Mouse (Mus musculus): ENCODE measurements around the gene Gnb4. TPM values are rescaled to one million over a fixed set of nuclear protein-coding genes. Genes with fewer than 3 reads are reported as not detected.

The Gnb4 gene
- total and polyA plus RNA-seq, 3 experiments: 0.38 to 5.0 (median 0.41) TPM

GRCm38 (mm10) chr3:32617053-32617642 lies 763 bp upstream of the Gnb4 start:
- no peaks in the 10 kb centered on the region for H3K9me3 ChIP-seq (replicated peaks; ENCODE audit: low read length)

GRCm38 (mm10) chr3:32616006-32616330 lies 417 bp downstream of the Gnb4 start:
- peak overlapping the region; percentile 10 for H3K9ac ChIP-seq (ENCODE audit: insufficient read depth, low read depth)
- peaks cover 6 to 11% of the 10 kb centered on the region in 2 experiments; a peak in 3 of 4 replicates for H3K4me1 ChIP-seq (ENCODE audit: control insufficient read depth in 1 of 2, insufficient read depth in 2 of 2)
- H3K4me2 ChIP-seq (ENCODE audit: insufficient read depth, low read depth, poor library complexity, severe bottlenecking): peak overlapping the region; percentile 95
- no peaks in the 10 kb centered on the region for H3K9me3 ChIP-seq (replicated peaks; ENCODE audit: low read length)
- dilution Hi-C loops (cut with MboI; ENCODE audit: extremely low pct_ligation_motif_present, extremely low pct_unique_long_range_greater_than_20kb, low sequenced_read_pairs) (no loop called here), in situ Hi-C loops (cut with MboI; ENCODE audit: low pct_ligation_motif_present, low pct_unique_long_range_greater_than_20kb, low sequenced_read_pairs) (no loop called here)
- no peak for DNase-seq (ENCODE audit: extremely low read depth)
- H3K4me3 ChIP-seq (replicated peaks in 1 of 3; ENCODE audit: low read depth in 2 of 3, low read length in 2 of 3, poor library complexity in 1 of 3): peak overlapping the region in 2 of 3 experiments; percentile 13 to 65
- TF ChIP-seq UBTF (IDR thresholded peaks at IDR 0.05; ENCODE audit: low read depth, low read length): 0 out of 2 replicates have a peak, but pooled peaks have one; percentile 36
- TF ChIP-seq USF1 (IDR thresholded peaks at IDR 0.05; ENCODE audit: low read depth, low read length): no peak
- H3K27ac ChIP-seq (ENCODE audit: insufficient read depth, low read depth): no peak overlapping the region
- no peaks in the 10 kb centered on the region for H3K36me3 ChIP-seq (replicated peaks in 1 of 2; ENCODE audit: control insufficient read depth in 1 of 2, insufficient read depth in 1 of 2, low read length in 1 of 2)
- no peaks in the 10 kb centered on the region for H3K79me2 ChIP-seq (replicated peaks; ENCODE audit: control insufficient read depth, extremely low read depth, insufficient read depth, poor library complexity, severe bottlenecking)
- H3K27me3 ChIP-seq (replicated peaks): no peaks in the 10 kb centered on the region

More at GRCm38 (mm10) chr3:32617053-32617642, 763 bp upstream of the Gnb4 start:
- Histone ChIP-seq H3K4me1 (ENCODE audit: control insufficient read depth in 1 of 2, insufficient read depth in 2 of 2) (peaks cover 8 to 23% of the 10 kb centered on the region in 2 experiments), H3K4me2 (ENCODE audit: insufficient read depth, low read depth, poor library complexity, severe bottlenecking) (no peak overlapping the region), H3K27ac (ENCODE audit: insufficient read depth, low read depth) (no peak overlapping the region), H3K36me3 (replicated peaks in 1 of 2; ENCODE audit: control insufficient read depth in 1 of 2, insufficient read depth in 1 of 2, low read length in 1 of 2) (no peaks in the 10 kb centered on the region), H3K79me2 (replicated peaks; ENCODE audit: control insufficient read depth, extremely low read depth, insufficient read depth, poor library complexity, severe bottlenecking) (0 out of 2 replicates have a peak, but pooled peaks cover 2% of the 10 kb centered on the region), H3K27me3 (replicated peaks) (no peaks in the 10 kb centered on the region), H3K4me3 (replicated peaks in 1 of 3; ENCODE audit: low read depth in 2 of 3, low read length in 2 of 3, poor library complexity in 1 of 3) (no peak overlapping the region), H3K9ac (ENCODE audit: insufficient read depth, low read depth) (no peak overlapping the region)
- DNase-seq (ENCODE audit: extremely low read depth): no peak
- no peak for TF ChIP-seq IRF4 (IDR thresholded peaks at IDR 0.05; ENCODE audit: low read depth, low read length)
- TF ChIP-seq CHD1 (IDR thresholded peaks at IDR 0.05; ENCODE audit: low read depth, low read length): no peak
- no peak for TF ChIP-seq JUND (conservative IDR thresholded peaks at IDR 0.05; ENCODE audit: low read depth, low read length)
- TF ChIP-seq CTCF (conservative IDR thresholded peaks at IDR 0.05 in 1 of 2, IDR thresholded peaks at IDR 0.05 in 1 of 2; ENCODE audit: low read depth in 2 of 2, low read length in 2 of 2): no peak
- TF ChIP-seq ZC3H11A (IDR thresholded peaks at IDR 0.05; ENCODE audit: low read depth, low read length): no peak
- TF ChIP-seq ELF1 (IDR thresholded peaks at IDR 0.05; ENCODE audit: low read depth, low read length): no peak
- no peak for TF ChIP-seq USF1 (IDR thresholded peaks at IDR 0.05; ENCODE audit: low read depth, low read length)
- no peak for TF ChIP-seq UBTF (IDR thresholded peaks at IDR 0.05; ENCODE audit: low read depth, low read length)
- TF ChIP-seq RCOR1 (conservative IDR thresholded peaks at IDR 0.05; ENCODE audit: low read depth, low read length): no peak
- no peak for TF ChIP-seq TCF12 (IDR thresholded peaks at IDR 0.05; ENCODE audit: low read depth, low read length)
- no peak for TF ChIP-seq JUN (IDR thresholded peaks at IDR 0.05; ENCODE audit: insufficient read depth, low read depth, low read length)
- TF ChIP-seq E2F4 (IDR thresholded peaks at IDR 0.05; ENCODE audit: insufficient replicate concordance, low read depth, low read length): no peak
- TF ChIP-seq CHD2 (IDR thresholded peaks at IDR 0.05; ENCODE audit: low read length): no peak
- TF ChIP-seq ZNF384 (IDR thresholded peaks at IDR 0.05; ENCODE audit: low read depth, low read length): no peak
- no peak for TF ChIP-seq EP300 (IDR thresholded peaks at IDR 0.05; ENCODE audit: low read length)
- TF ChIP-seq MEF2A (IDR thresholded peaks at IDR 0.05; ENCODE audit: borderline replicate concordance, low read depth, low read length): no peak
- no peak for TF ChIP-seq USF2 (conservative IDR thresholded peaks at IDR 0.05; ENCODE audit: low read depth, low read length)
- TF ChIP-seq KAT2A (IDR thresholded peaks at IDR 0.05; ENCODE audit: insufficient replicate concordance, low read length): no peak
- TF ChIP-seq PAX5 (IDR thresholded peaks at IDR 0.05; ENCODE audit: low read length): no peak
- dilution Hi-C loops (cut with MboI; ENCODE audit: extremely low pct_ligation_motif_present, extremely low pct_unique_long_range_greater_than_20kb, low sequenced_read_pairs): no loop called here
- in situ Hi-C loops (cut with MboI; ENCODE audit: low pct_ligation_motif_present, low pct_unique_long_range_greater_than_20kb, low sequenced_read_pairs): no loop called here

All from CH12.LX (cell line).